Mouse (Mus musculus): Measurements from ENCODE around the gene Rbfox1. TPM values are rescaled to one million over a fixed set of nuclear protein-coding genes. Genes with fewer than 3 reads are reported as not detected.

The Rbfox1 gene
- polyA plus RNA-seq, 1 experiment from 2014 or later, result 2.2 TPM

DNA sequence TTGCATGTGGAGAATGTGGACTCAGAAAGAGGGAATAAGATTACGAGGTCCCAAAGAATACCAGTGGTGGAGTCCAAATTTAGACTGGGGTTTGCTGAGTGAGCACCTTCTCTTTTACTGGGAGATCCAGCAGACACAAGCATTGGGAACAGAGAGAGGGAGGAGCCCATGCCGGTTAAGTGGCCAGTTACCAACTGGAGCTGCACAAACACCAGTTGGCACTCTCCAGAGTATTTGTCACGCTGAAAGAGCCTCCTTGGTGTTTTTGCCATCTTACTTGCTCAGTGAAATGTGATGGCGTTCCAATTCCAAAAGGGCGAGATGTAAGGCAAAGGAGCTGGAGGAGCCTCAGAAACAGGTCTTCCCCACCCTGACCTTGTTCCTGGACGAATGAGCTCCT, 1190.6 kb downstream of the Rbfox1 start:
- Histone ChIP-seq H3K4me3 (no peak overlapping the region), H3K9me3 (no peaks in the 10 kb centered on the region), H3K27me3 (no peaks in the 10 kb centered on the region), H3K9ac (no peak overlapping the region), H3K27ac (no peak overlapping the region), H3K4me1 (no peaks in the 10 kb centered on the region), H3K36me3 (no peaks in the 10 kb centered on the region), H3K4me2 (no peak overlapping the region)
- WGBS, result 70% methylated on average over 6 of the region's 6 CpGs
- ATAC-seq (ENCODE audit: borderline replicate concordance, extremely low read depth, low FRiP score, low TSS enrichment), result no peak

DNA sequence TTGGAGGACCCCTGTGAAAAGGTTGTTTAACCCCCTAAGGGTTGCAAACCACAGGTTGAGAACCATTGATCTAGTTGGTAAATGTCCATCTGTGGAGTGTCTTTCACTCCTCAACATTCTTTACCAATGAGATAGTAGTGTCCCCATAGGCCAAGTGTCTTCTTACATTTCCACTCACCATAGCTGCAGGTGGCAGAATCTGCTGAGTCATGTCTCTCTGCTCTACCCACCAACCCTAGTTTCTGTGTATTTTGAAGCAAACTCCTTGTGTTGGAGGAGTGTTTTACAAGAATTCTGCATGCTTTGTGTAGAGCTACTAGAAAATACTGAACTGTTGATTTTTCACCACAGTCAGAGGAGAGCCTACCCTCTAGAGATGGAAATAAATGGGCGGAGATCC, 1191.2 kb downstream of the Rbfox1 start:
- 85% methylated on average over 1 of the region's 1 CpGs for WGBS

DNA sequence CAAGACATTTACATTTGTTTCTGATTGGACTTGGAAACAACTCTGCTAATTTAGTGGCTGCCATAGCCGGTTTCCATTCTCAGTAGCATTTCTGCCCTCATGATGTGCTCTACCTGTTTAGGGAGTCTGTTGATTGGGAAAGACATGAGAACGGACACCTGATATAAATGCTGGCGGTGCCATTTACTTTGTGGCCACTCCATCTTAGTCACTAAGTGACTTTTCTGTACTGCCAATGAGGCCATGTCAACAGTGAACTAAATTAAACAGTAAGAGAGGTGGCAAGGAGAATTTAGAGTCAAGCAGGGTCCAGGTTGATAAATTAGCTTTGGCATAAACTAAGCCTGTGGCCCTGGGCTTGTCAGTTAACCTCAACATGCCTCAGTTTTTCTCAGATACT, 1191.6 kb downstream of the Rbfox1 start:
- H3K4me1 ChIP-seq, result no peaks in the 10 kb centered on the region
- H3K4me3 ChIP-seq, result no peak overlapping the region
- H3K36me3 ChIP-seq, result no peaks in the 10 kb centered on the region
- H3K4me2 ChIP-seq, result no peak overlapping the region
- no peak for ATAC-seq (ENCODE audit: borderline replicate concordance, extremely low read depth, low FRiP score, low TSS enrichment)
- no peaks in the 10 kb centered on the region for H3K27me3 ChIP-seq
- H3K27ac ChIP-seq, result no peak overlapping the region
- H3K9ac ChIP-seq, result no peak overlapping the region
- H3K9me3 ChIP-seq, result no peaks in the 10 kb centered on the region
- WGBS, result 76% methylated on average over 3 of the region's 3 CpGs

More for the DNA sequence above, 1191.2 kb downstream of the Rbfox1 start:
- ATAC-seq (ENCODE audit: borderline replicate concordance, extremely low read depth, low FRiP score, low TSS enrichment), result no peak
- Histone ChIP-seq H3K9ac (no peak overlapping the region), H3K36me3 (no peaks in the 10 kb centered on the region), H3K27ac (no peak overlapping the region), H3K27me3 (no peaks in the 10 kb centered on the region), H3K4me3 (no peak overlapping the region), H3K9me3 (no peaks in the 10 kb centered on the region), H3K4me2 (no peak overlapping the region), H3K4me1 (no peaks in the 10 kb centered on the region)

DNA sequence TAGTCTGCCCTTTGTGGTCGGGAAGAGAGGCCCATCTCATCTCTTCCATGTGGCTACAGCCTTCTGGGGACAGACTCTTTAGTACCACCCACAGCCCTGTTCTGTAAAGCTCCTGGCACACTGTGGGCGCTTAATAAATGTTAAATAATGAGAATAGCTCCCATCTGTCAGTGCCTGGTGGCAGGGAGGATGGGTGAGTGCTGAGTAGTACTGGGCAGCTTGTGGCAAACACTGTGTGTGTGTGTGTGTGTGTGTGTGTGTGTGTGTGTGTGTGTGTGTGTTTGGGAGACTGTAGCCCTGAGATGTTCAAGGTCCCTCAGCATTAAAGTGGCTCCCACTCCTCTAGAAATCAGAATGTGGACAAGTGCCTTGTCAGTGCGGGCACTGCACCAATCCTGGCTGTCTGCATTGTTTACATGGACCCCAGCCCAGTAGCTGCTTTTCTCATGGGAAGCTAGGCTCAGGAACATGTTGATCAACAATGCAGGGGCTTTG, 1196.0 kb downstream of the Rbfox1 start:
- Histone ChIP-seq H3K27me3 (no peaks in the 10 kb centered on the region), H3K4me3 (no peak overlapping the region), H3K27ac (no peak overlapping the region), H3K4me2 (no peak overlapping the region), H3K9ac (no peak overlapping the region), H3K4me1 (no peaks in the 10 kb centered on the region), H3K36me3 (no peaks in the 10 kb centered on the region), H3K9me3 (no peaks in the 10 kb centered on the region)
- ATAC-seq (ENCODE audit: borderline replicate concordance, extremely low read depth, low FRiP score, low TSS enrichment), result no peak
- 70% methylated on average over 3 of the region's 3 CpGs for WGBS

DNA sequence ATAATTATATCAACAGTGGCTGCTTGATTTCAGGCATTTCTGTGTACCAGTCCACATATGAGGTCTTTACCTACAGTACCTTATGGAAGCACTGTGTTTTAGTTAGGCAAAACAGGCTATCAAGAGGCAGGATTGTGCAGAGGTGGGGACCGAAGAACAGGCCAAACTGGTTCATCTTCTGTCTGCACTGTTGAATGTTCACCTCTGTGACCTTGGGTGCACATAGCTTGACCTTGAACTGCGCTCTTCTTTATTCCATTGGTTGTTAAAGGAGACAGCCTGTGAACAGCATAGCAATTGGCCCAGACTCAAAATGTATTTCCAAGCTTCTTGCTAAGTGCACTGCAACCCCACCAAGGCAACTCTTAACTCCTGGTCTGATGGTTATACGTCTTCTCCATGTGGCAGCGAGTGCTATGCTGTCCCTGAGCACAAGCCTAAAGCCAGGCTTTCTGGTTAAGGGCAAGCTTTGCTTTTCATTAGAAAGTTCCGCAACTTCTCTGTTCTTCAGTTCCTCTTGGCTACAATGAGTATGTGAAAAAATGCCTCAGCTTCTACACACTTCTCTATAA, 1196.6 kb downstream of the Rbfox1 start:
- WGBS, result 71% methylated on average over 5 of the region's 5 CpGs
- no peak overlapping the region for H3K4me3 ChIP-seq
- H3K36me3 ChIP-seq, result no peaks in the 10 kb centered on the region
- H3K4me1 ChIP-seq, result no peaks in the 10 kb centered on the region
- H3K27me3 ChIP-seq, result no peaks in the 10 kb centered on the region
- no peak overlapping the region for H3K9ac ChIP-seq
- H3K9me3 ChIP-seq, result no peaks in the 10 kb centered on the region
- no peak for ATAC-seq (ENCODE audit: borderline replicate concordance, extremely low read depth, low FRiP score, low TSS enrichment)
- H3K27ac ChIP-seq, result no peak overlapping the region
- no peak overlapping the region for H3K4me2 ChIP-seq

DNA sequence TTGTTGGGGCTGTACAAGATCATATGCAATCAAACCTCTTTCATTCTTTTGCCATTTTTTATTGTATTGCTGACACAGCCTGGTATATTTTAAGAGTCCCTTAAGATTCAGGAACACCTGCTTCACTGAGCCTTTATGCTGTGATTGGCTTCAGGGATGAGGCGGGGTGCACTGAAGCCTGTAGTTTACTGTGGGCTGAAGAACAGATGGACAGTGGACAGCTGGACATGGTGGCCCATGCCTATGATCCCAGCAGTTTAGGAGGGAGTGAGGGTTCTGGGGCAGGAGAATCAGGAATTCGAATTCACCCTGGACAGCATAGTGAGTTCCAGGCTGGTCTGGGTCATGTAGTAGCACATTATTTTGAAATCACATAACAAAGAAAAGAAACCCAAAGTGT, 1198.8 kb downstream of the Rbfox1 start:
- no peak overlapping the region for H3K4me3 ChIP-seq
- 88% methylated on average over 2 of the region's 2 CpGs for WGBS
- 0 out of 2 replicates have a peak, but pooled peaks cover 4% of the 10 kb centered on the region for H3K4me1 ChIP-seq
- no peak overlapping the region for H3K9ac ChIP-seq
- H3K27ac ChIP-seq, result no peak overlapping the region
- no peak for ATAC-seq (ENCODE audit: borderline replicate concordance, extremely low read depth, low FRiP score, low TSS enrichment)
- H3K36me3 ChIP-seq, result no peaks in the 10 kb centered on the region
- H3K4me2 ChIP-seq, result no peak overlapping the region
- no peaks in the 10 kb centered on the region for H3K9me3 ChIP-seq
- no peaks in the 10 kb centered on the region for H3K27me3 ChIP-seq

DNA sequence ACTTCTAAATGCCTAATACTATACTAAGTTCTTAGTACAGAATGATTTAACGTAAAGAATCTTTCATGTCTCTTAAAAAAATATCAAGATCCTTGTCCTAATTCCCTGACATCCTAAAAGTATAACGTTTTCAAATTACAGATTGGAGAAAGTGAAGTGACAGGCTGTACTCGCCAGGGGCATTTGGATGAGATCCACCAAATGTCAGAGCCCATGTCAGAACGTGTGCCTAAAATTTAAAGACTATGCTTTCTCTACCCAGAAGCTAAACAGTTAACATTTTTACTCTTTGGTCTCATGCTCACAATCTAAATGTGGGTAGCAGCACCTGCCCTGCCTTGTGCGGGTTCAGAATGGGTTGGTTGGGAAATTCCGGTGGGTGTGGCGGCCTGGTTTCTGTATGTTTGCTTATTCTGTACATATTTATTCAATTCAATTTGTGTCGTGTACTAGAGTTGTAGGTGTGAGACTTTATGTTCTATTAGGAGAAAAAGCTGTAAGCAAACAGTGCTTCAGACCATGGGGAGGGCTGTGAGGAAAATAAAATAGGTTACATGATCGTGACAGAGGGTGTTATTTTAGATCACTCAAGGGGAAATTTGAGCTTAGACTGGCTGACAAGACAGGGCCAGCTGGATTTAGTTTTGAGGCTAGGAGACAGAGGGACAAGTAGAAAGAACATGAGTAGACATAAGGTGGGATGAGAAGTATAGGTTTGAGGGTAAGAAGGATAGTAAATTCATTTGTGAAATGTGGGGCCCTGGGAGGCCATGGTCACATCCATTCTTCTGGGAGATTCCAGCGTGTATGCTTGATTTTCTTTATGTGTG, 1203.7 kb downstream of the Rbfox1 start:
- 53% methylated on average over 10 of the region's 10 CpGs for whole genome bisulfite sequencing
- Histone ChIP-seq H3K27ac (0 out of 2 replicates have a peak overlapping the region, but pooled peaks have one; percentile 1), H3K9me3 (no peaks in the 10 kb centered on the region), H3K36me3 (no peaks in the 10 kb centered on the region), H3K4me2 (no peak overlapping the region), H3K27me3 (no peaks in the 10 kb centered on the region), H3K4me1 (peaks cover 8% of the 10 kb centered on the region; the same call in 1 of the 2 replicates), H3K9ac (no peak overlapping the region), H3K4me3 (no peak overlapping the region)
- ATAC-seq (ENCODE audit: borderline replicate concordance, extremely low read depth, low FRiP score, low TSS enrichment), result no peak

DNA sequence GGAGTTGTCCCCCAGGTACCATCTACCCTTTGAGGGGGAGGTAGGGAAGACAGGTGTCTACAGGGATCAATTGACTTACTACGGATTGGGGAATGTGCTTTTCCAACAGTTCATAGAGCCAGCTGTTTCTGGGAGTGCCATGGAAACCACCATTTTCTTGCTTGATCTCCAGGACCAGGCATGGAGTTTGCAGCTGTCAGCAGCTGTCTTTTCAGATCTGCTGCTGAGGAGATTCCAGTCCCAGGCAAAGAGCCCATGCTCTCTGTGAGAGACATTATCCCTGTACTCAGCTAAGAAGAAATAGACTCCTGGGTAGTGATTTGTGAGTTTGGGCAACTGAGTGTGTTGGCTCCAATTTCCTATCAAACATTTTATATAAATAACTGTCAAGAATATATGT, 1204.3 kb downstream of the Rbfox1 start:
- H3K4me3 ChIP-seq, result no peak overlapping the region
- H3K36me3 ChIP-seq, result no peaks in the 10 kb centered on the region
- no peak overlapping the region for H3K9ac ChIP-seq
- ATAC-seq (ENCODE audit: borderline replicate concordance, extremely low read depth, low FRiP score, low TSS enrichment), result peak; percentile 62; the same call in 1 of the 2 replicates
- H3K9me3 ChIP-seq, result no peaks in the 10 kb centered on the region
- no peaks in the 10 kb centered on the region for H3K27me3 ChIP-seq
- 56% methylated on average over 1 of the region's 1 CpGs for WGBS
- H3K27ac ChIP-seq, result peak overlapping the region; percentile 1; the same call in 1 of the 2 replicates
- peaks cover 12% of the 10 kb centered on the region; the same call in 1 of the 2 replicates for H3K4me1 ChIP-seq
- H3K4me2 ChIP-seq, result no peak overlapping the region

DNA sequence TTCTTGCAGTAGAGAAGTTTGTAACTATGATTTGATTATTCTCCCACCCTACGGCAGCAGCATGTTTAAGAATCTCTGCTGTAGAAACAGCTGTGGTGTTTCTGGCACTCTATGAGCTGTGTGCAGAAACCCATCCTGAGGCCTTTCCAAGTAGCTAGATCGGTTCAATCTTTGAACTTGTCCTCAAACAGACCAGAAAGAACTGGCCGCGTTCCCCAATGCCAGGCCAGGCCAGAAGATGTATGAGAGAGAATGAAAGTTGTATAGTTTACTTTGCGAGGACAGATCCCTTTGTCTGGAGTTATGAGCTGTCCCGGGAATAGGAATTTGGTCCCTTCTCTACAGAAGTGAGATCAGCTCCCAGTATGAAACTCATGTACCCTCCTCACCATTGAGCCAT, 1205.0 kb downstream of the Rbfox1 start:
- Histone ChIP-seq H3K4me1 (peaks cover 12% of the 10 kb centered on the region; the same call in 1 of the 2 replicates), H3K27ac (no peak overlapping the region), H3K27me3 (no peaks in the 10 kb centered on the region), H3K36me3 (no peaks in the 10 kb centered on the region), H3K4me2 (no peak overlapping the region), H3K4me3 (no peak overlapping the region), H3K9ac (no peak overlapping the region), H3K9me3 (no peaks in the 10 kb centered on the region)
- 39% methylated on average over 6 of the region's 6 CpGs for WGBS
- ATAC-seq (ENCODE audit: borderline replicate concordance, extremely low read depth, low FRiP score, low TSS enrichment), result peak; percentile 76; the same call in 1 of the 2 replicates

DNA sequence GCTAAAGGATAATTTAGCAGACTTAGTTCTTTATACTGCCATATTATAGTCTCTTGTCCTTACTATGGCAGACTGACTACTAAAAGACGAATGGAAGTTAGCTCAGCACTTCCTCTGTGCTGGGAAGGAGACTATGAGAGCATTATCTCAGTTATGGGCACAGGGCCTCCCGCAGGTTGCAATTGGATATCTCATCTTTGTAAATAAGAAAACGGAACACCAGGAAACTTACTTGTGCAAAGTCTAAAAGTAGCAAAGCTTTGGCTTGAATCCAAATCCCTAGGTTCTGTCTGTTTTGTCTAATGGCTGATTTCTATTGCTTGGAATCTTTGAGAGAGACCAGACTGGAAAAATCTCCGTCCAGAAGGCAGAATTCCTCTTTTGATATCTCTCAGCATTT, 1207.7 kb downstream of the Rbfox1 start:
- no peaks in the 10 kb centered on the region for H3K36me3 ChIP-seq
- H3K4me1 ChIP-seq, result peaks cover 12% of the 10 kb centered on the region; the same call in 1 of the 2 replicates
- no peak overlapping the region for H3K9ac ChIP-seq
- ATAC-seq (ENCODE audit: borderline replicate concordance, extremely low read depth, low FRiP score, low TSS enrichment), result no peak
- no peak overlapping the region for H3K4me2 ChIP-seq
- H3K27me3 ChIP-seq, result no peaks in the 10 kb centered on the region
- 45% methylated on average over 4 of the region's 4 CpGs for WGBS
- no peaks in the 10 kb centered on the region for H3K9me3 ChIP-seq
- no peak overlapping the region for H3K4me3 ChIP-seq
- H3K27ac ChIP-seq, result no peak overlapping the region

DNA sequence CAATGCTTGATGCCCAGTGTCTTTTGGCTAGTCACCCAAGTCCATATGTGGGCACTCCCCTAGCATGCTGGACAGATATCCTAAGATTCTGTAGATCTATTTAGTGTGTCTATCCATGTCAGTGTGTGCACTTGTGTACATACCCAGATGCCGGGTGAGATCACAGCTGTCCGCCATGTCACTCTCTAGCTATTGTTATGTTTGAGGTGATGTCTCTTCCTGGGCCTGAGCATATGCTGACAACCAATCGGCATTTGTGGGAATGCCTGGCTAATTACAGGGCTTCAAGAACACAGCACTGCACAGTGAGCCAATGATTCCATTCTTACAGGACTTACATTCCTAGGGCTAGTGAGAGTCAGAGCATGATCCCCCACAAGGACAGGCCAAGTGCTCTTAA, 1208.5 kb downstream of the Rbfox1 start:
- 90% methylated on average over 3 of the region's 3 CpGs for WGBS
- H3K9ac ChIP-seq, result no peak overlapping the region
- H3K36me3 ChIP-seq, result no peaks in the 10 kb centered on the region
- H3K27me3 ChIP-seq, result no peaks in the 10 kb centered on the region
- H3K4me2 ChIP-seq, result no peak overlapping the region
- H3K27ac ChIP-seq, result no peak overlapping the region
- no peak for ATAC-seq (ENCODE audit: borderline replicate concordance, extremely low read depth, low FRiP score, low TSS enrichment)
- H3K9me3 ChIP-seq, result no peaks in the 10 kb centered on the region
- peaks cover 10% of the 10 kb centered on the region; the same call in 1 of the 2 replicates for H3K4me1 ChIP-seq
- no peak overlapping the region for H3K4me3 ChIP-seq

DNA sequence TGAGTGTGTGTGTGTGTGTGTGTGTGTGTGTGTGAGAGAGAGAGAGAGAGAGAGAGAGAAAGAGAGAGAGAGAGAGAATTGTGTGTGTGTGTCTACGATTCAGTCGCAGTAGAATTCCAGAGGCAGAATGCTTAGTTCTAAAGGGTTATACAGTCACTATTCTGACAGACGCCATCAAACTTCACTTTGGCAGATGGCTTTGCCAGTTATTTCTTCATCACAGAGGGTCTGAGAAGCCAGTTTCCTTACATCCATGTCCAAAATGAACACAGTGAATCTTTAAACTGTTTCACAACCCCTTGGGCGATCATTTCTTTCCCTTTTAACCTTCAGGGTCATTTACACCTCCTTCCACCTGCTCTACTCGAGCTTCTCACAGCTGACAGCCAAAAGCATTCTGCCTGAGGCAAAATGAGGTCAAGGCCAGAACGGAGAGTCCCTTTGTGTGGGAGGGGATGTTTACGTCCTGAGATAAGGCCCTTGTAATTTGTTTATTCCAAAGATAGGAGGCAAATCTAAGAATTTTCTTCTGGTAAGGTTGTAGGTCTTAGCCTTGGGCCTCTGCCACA, 1209.1 kb downstream of the Rbfox1 start:
- H3K27me3 ChIP-seq, result no peaks in the 10 kb centered on the region

More for the DNA sequence above, 1209.1 kb downstream of the Rbfox1 start:
- 52% methylated on average over 7 of the region's 7 CpGs for WGBS
- no peak overlapping the region for H3K9ac ChIP-seq
- H3K4me3 ChIP-seq, result no peak overlapping the region
- no peaks in the 10 kb centered on the region for H3K9me3 ChIP-seq
- H3K27ac ChIP-seq, result no peak overlapping the region
- H3K36me3 ChIP-seq, result no peaks in the 10 kb centered on the region
- H3K4me2 ChIP-seq, result no peak overlapping the region
- ATAC-seq (ENCODE audit: borderline replicate concordance, extremely low read depth, low FRiP score, low TSS enrichment), result no peak
- H3K4me1 ChIP-seq, result peaks cover 5% of the 10 kb centered on the region; the same call in 1 of the 2 replicates
